Mouse (Mus musculus): ENCODE measurements around the gene Tenm3.

DNA sequence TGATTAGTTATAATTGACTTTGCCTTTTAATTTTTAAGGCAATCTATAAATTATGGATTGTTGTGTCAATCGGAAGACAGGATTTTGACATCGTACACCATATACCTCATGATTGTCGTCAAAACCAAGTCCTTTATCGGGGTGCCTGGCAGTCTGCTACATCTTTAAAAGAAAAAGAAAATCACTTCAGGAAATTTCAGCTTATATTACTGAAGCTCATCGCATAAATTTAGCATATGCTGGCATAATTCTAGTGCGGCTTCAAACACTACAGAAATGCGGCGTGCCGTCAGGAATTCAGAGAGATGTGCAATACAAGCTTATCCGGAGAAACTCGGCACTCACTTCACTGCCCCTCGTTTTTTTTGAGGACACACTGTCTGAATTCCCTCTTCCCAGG lies 332.2 kb downstream of the Tenm3 start:
- no peak for TF ChIP-seq TAL1 (conservative IDR thresholded peaks at IDR 0.05; ENCODE audit: low read depth, low read length)
- no peak for TF ChIP-seq CTCF (IDR thresholded peaks at IDR 0.05; ENCODE audit: low read depth, low read length)

All from G1E (cell line).